Mouse (Mus musculus) lung, embryonic 14.5 days (tissue): Measurements from ENCODE around the gene Dnmt3c. TPM values are rescaled to one million over a fixed set of nuclear protein-coding genes. Genes with fewer than 3 reads are reported as not detected.
"Not testable (repeated sequence)": the region's sequence is repeated elsewhere in the genome, so short reads cannot be mapped to it uniquely, and the experiment has no call there.

ENCODE experiments used
- ATAC-seq: fragments of 200-750 bp; cut with Nextera tagmentation; 2 replicates; pipeline ENCODE4 v1.8.0; 2017; ENCODE audit warnings: mild to moderate bottlenecking, moderate TSS enrichment, moderate library complexity; ENCODE audit not compliant: insufficient read depth
- DNase-seq: peaks from one replicate; pipeline ENCODE4 v3.0.0-alpha.2; 2015
- H3K27ac ChIP-seq: fragments of 300-500 bp; sonication (generic); 2 replicates; pipeline ENCODE4 v1.5.1; 2014; ENCODE audit warnings: low read depth, mild to moderate bottlenecking, moderate library complexity
- H3K27me3 ChIP-seq: fragments of 300-500 bp; sonication (generic); 2 replicates; pipeline ENCODE4 v1.6.1; 2014; ENCODE audit warnings: low read length, control low read depth; ENCODE audit not compliant: insufficient read depth
- H3K36me3 ChIP-seq: fragments of 300-500 bp; sonication (generic); 2 replicates; pipeline ENCODE4 v1.6.1; 2014; ENCODE audit warnings: control low read depth; ENCODE audit not compliant: insufficient read depth
- H3K4me1 ChIP-seq: fragments of 300-500 bp; sonication (generic); 2 replicates; pipeline ENCODE4 v1.6.1; 2014; ENCODE audit warnings: antibody characterized with exemption, control low read depth; ENCODE audit not compliant: insufficient read depth
- H3K4me2 ChIP-seq: fragments of 300-500 bp; sonication (generic); 2 replicates; pipeline ENCODE4 v1.6.1; 2014; ENCODE audit warnings: mild to moderate bottlenecking
- H3K4me3 ChIP-seq: fragments of 300-500 bp; sonication (generic); 2 replicates; pipeline ENCODE4 v1.5.1; 2014; ENCODE audit warnings: low read depth, low read length
- H3K9ac ChIP-seq: fragments of 300-500 bp; sonication (generic); 2 replicates; pipeline ENCODE4 v1.6.1; 2014
- H3K9me3 ChIP-seq: fragments of 300-500 bp; sonication (generic); 2 replicates; pipeline ENCODE4 v1.6.1; 2016; ENCODE audit warnings: low read depth, low read length, control low read depth
- CTCF ChIP-seq: IDR thresholded peaks from 2 replicates; pipeline ENCODE4 v1.5.1; 2016; ENCODE audit warnings: antibody characterized with exemption, low read depth
- WGBS: fragments of 180-500 bp; shearing (Covaris S2); extraction: QIAGEN DNeasy Blood & Tissue Kit; methylation state at CpG from one replicate; pipeline ENCODE4 v1.1.7; 2014; 5-methylcytosine and 5-hydroxymethylcytosine counted together
- polyA plus RNA-seq: library from polyadenylated mRNA; unstranded; fragments of >200 nt; fragmentation: Nextera tagmentation; extraction: Ambion mirVana; gene quantifications from 2 replicates; pipeline ENCODE4 v1.2.1, GENCODE M21; 2014

The Dnmt3c gene
- polyA plus RNA-seq, 1 experiment from 2014 or later: 0.12 TPM

GRCm38 (mm10) chr2:153665401-153665800 is 31.1 kb upstream of the Dnmt3c start:
- no peak for DNase-seq
- Histone ChIP-seq H3K27ac (no peak overlapping the region), H3K9me3 (no peaks in the 10 kb centered on the region), H3K4me3 (no peak overlapping the region), H3K36me3 (peaks cover 26% of the 10 kb centered on the region; the same call in 1 of the 2 replicates), H3K9ac (no peak overlapping the region), H3K4me2 (no peak overlapping the region), H3K4me1 (no peaks in the 10 kb centered on the region), H3K27me3 (no peaks in the 10 kb centered on the region)
- WGBS: 67% methylated on average over 7 of the region's 7 CpGs
- no peak for TF ChIP-seq CTCF
- no peak for ATAC-seq

- peaks cover 16% of the 10 kb centered on the region; the same call in 1 of the 2 replicates for H3K36me3 ChIP-seq
- H3K9ac ChIP-seq: no peak overlapping the region
- no peak overlapping the region for H3K27ac ChIP-seq
- 63% methylated on average over 7 of the region's 7 CpGs for WGBS
- H3K4me2 ChIP-seq: no peak overlapping the region
- H3K4me1 ChIP-seq: no peaks in the 10 kb centered on the region
- ATAC-seq (0 out of 2 replicates have a peak, but pooled peaks have one; percentile 31), DNase-seq (peak; percentile 88)
- H3K27me3 ChIP-seq: no peaks in the 10 kb centered on the region
- H3K9me3 ChIP-seq: no peaks in the 10 kb centered on the region
- TF ChIP-seq CTCF: peak; percentile 77
- H3K4me3 ChIP-seq: no peak overlapping the region
These were observed 27.6 kb upstream of the Dnmt3c start for GRCm38 (mm10) chr2:153668754-153669376.

GRCm38 (mm10) chr2:153670111-153670510 is 26.3 kb upstream of the Dnmt3c start:
- Histone ChIP-seq H3K27me3 (no peaks in the 10 kb centered on the region), H3K4me2 (no peak overlapping the region), H3K9me3 (no peaks in the 10 kb centered on the region), H3K27ac (no peak overlapping the region), H3K9ac (no peak overlapping the region), H3K4me3 (no peak overlapping the region), H3K36me3 (peaks cover 21% of the 10 kb centered on the region; the same call in 1 of the 2 replicates), H3K4me1 (no peaks in the 10 kb centered on the region)
- 44% methylated on average over 5 of the region's 5 CpGs for WGBS
- TF ChIP-seq CTCF: no peak
- ATAC-seq (no peak), DNase-seq (peak; percentile 12)

- Histone ChIP-seq H3K4me2 (no peak overlapping the region), H3K4me1 (no peaks in the 10 kb centered on the region), H3K4me3 (no peak overlapping the region), H3K9me3 (no peaks in the 10 kb centered on the region), H3K27me3 (no peaks in the 10 kb centered on the region), H3K27ac (no peak overlapping the region), H3K36me3 (peaks cover 16% of the 10 kb centered on the region; the same call in 1 of the 2 replicates), H3K9ac (no peak overlapping the region)
- 0 out of 2 replicates have a peak, but pooled peaks have one; percentile 16 for TF ChIP-seq CTCF
- DNase-seq (no peak), ATAC-seq (no peak)
- 89% methylated on average over 2 of the region's 2 CpGs for WGBS
These were observed 23.8 kb upstream of the Dnmt3c start for GRCm38 (mm10) chr2:153672619-153673018.

GRCm38 (mm10) chr2:153675364-153675763 is 21.1 kb upstream of the Dnmt3c start:
- not testable (repeated sequence) for H3K4me3 ChIP-seq, H3K27me3 ChIP-seq, H3K4me2 ChIP-seq, H3K27ac ChIP-seq, H3K9me3 ChIP-seq, ATAC-seq, H3K9ac ChIP-seq, DNase-seq, H3K4me1 ChIP-seq
- H3K36me3 ChIP-seq: peaks cover 15% of the 10 kb centered on the region; the same call in 1 of the 2 replicates
- WGBS: 61% methylated on average over 1 of the region's 1 CpGs

- Histone ChIP-seq H3K9ac (no peak overlapping the region), H3K4me2 (no peak overlapping the region), H3K27me3 (no peaks in the 10 kb centered on the region), H3K9me3 (no peaks in the 10 kb centered on the region), H3K4me1 (no peaks in the 10 kb centered on the region), H3K27ac (no peak overlapping the region), H3K4me3 (no peak overlapping the region), H3K36me3 (peaks cover 20% of the 10 kb centered on the region; the same call in 1 of the 2 replicates)
- 90% methylated on average over 6 of the region's 6 CpGs for WGBS
- no peak for TF ChIP-seq CTCF
- DNase-seq: no peak
- ATAC-seq: no peak
These were observed 19.5 kb upstream of the Dnmt3c start for GRCm38 (mm10) chr2:153676944-153677343.

- no peak overlapping the region for H3K27ac ChIP-seq
- TF ChIP-seq CTCF: no peak
- 82% methylated on average over 7 of the region's 7 CpGs for WGBS
- no peaks in the 10 kb centered on the region for H3K4me1 ChIP-seq
- no peak for DNase-seq
- no peak overlapping the region for H3K4me2 ChIP-seq
- H3K27me3 ChIP-seq: no peaks in the 10 kb centered on the region
- no peak for ATAC-seq
- no peak overlapping the region for H3K4me3 ChIP-seq
- H3K9me3 ChIP-seq: no peaks in the 10 kb centered on the region
- peaks cover 20% of the 10 kb centered on the region; the same call in 1 of the 2 replicates for H3K36me3 ChIP-seq
- H3K9ac ChIP-seq: no peak overlapping the region
These were observed 18.9 kb upstream of the Dnmt3c start for GRCm38 (mm10) chr2:153677550-153677949.
